Mouse (Mus musculus) liver, embryonic 12.5 days (tissue): ENCODE results near the gene Rbl1. TPM values are rescaled to one million over a fixed set of nuclear protein-coding genes. Genes with fewer than 3 reads are reported as not detected.
A peak's percentile ranks its signal among the peaks of the same experiment; 100 is the strongest.
"Not testable (repeated sequence)": the region's sequence is repeated elsewhere in the genome, so short reads cannot be mapped to it uniquely, and the experiment has no call there.

Experiments used
- ATAC-seq: fragments of 200-750 bp; cut with Nextera tagmentation; 2 replicates; pipeline ENCODE4 v1.8.0; 2017; ENCODE audit warnings: moderate number of reproducible peaks, mild to moderate bottlenecking, moderate library complexity
- H3K27ac ChIP-seq: fragments of 300-500 bp; sonication (generic); 2 replicates; pipeline ENCODE4 v1.5.1; 2016; ENCODE audit warnings: mild to moderate bottlenecking
- H3K27me3 ChIP-seq: fragments of 300-500 bp; sonication (generic); replicated peaks from 2 replicates; pipeline ENCODE4 v1.6.1; 2016; ENCODE audit warnings: mild to moderate bottlenecking, moderate library complexity
- H3K36me3 ChIP-seq: fragments of 300-500 bp; sonication (generic); 2 replicates; pipeline ENCODE4 v1.6.1; 2016; ENCODE audit warnings: mild to moderate bottlenecking, moderate library complexity
- H3K4me1 ChIP-seq: fragments of 300-500 bp; sonication (generic); 2 replicates; pipeline ENCODE4 v1.6.1; 2016
- H3K4me2 ChIP-seq: fragments of 300-500 bp; sonication (generic); 2 replicates; pipeline ENCODE4 v1.6.1; 2016; ENCODE audit warnings: mild to moderate bottlenecking, moderate library complexity
- H3K4me3 ChIP-seq: fragments of 300-500 bp; sonication (generic); 2 replicates; pipeline ENCODE4 v1.5.1; 2016; ENCODE audit warnings: mild to moderate bottlenecking, moderate library complexity
- H3K9ac ChIP-seq: fragments of 300-500 bp; sonication (generic); 2 replicates; pipeline ENCODE4 v1.6.1; 2016; ENCODE audit warnings: mild to moderate bottlenecking, moderate library complexity
- H3K9me3 ChIP-seq: fragments of 300-500 bp; sonication (generic); replicated peaks from 2 replicates; pipeline ENCODE4 v1.6.1; 2016; ENCODE audit warnings: mild to moderate bottlenecking, moderate library complexity
- WGBS: fragments of 180-500 bp; shearing (Covaris S2); methylation state at CpG from one replicate; pipeline ENCODE4 v1.1.7; 2016; ENCODE audit not compliant: insufficient replicate concordance; 5-methylcytosine and 5-hydroxymethylcytosine counted together
- polyA plus RNA-seq: library from polyadenylated mRNA; unstranded; fragments of >200 nt; fragmentation: Nextera tagmentation; extraction: Ambion mirVana; gene quantifications from 2 replicates; pipeline ENCODE4 v1.2.1, GENCODE M21; 2016

Gene Rbl1
- polyA plus RNA-seq: 27.9 and 31.0 TPM in 2 replicates

- no peaks in the 10 kb centered on the region for H3K27me3 ChIP-seq
- WGBS: 1% methylated on average over 72 of the region's 73 CpGs
- peak within 1 kb of the TSS; percentile 95 for H3K9ac ChIP-seq
- no peaks in the 10 kb centered on the region for H3K9me3 ChIP-seq
- H3K36me3 ChIP-seq: peaks cover 23% of the 10 kb centered on the region
- H3K27ac ChIP-seq: peak within 1 kb of the TSS; percentile 92
- peak within 1 kb of the TSS; percentile 92 for H3K4me3 ChIP-seq
- peaks cover 27% of the 10 kb centered on the region for H3K4me1 ChIP-seq
- peak; percentile 82 for ATAC-seq
- H3K4me2 ChIP-seq: peak within 1 kb of the TSS; percentile 82
Measured at GRCm38 (mm10) chr2:157204366-157205218, at the start of gene Rbl1. Gene Rbl1, minus strand, starts transcription at chr2:157204534.

- no peak overlapping the region for H3K9ac ChIP-seq
- no peaks in the 10 kb centered on the region for H3K9me3 ChIP-seq
- no peak overlapping the region for H3K4me2 ChIP-seq
- no peak overlapping the region for H3K4me3 ChIP-seq
- H3K36me3 ChIP-seq: no peaks in the 10 kb centered on the region
- H3K4me1 ChIP-seq: no peaks in the 10 kb centered on the region
- no peak overlapping the region for H3K27ac ChIP-seq
- peaks cover 6% of the 10 kb centered on the region; the same call in 1 of the 2 replicates for H3K27me3 ChIP-seq
- no peak for ATAC-seq
Measured at GRCm38 (mm10) chr2:157248111-157248510, 43.8 kb upstream of the Rbl1 start.

- no peaks in the 10 kb centered on the region for H3K9me3 ChIP-seq
- no peaks in the 10 kb centered on the region for H3K4me1 ChIP-seq
- 64% methylated on average over 2 of the region's 2 CpGs for WGBS
- no peak for ATAC-seq
- no peak overlapping the region for H3K4me3 ChIP-seq
- H3K27ac ChIP-seq: no peak overlapping the region
- no peak overlapping the region for H3K9ac ChIP-seq
- H3K36me3 ChIP-seq: no peaks in the 10 kb centered on the region
- H3K27me3 ChIP-seq: peaks cover 6% of the 10 kb centered on the region; the same call in 1 of the 2 replicates
- no peak overlapping the region for H3K4me2 ChIP-seq
Measured at GRCm38 (mm10) chr2:157245603-157246002, 41.3 kb upstream of the Rbl1 start.

DNA sequence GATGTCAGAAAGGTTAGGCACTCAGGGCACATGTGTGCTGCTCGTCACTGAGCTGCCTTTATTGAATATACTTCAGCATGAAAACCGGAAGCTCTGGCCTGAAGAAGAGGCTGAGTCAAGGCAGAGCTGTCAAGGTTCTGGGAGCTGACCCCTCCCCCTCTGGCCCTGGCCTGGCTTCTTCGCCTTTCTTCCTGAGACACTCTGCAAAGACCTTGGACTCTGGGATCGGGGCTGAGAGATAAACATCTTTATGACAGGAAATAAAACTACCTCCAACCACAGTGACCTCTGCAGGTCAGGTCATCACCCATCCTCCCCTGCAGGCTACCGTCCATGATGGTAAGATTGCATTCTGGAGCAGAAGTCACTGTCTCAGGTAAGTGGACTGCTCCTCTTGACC, 40.7 kb upstream of the Rbl1 start:
- H3K9me3 ChIP-seq: no peaks in the 10 kb centered on the region
- no peak overlapping the region for H3K27ac ChIP-seq
- H3K27me3 ChIP-seq: peaks cover 6% of the 10 kb centered on the region; the same call in 1 of the 2 replicates
- WGBS: 20% methylated on average over 5 of the region's 5 CpGs
- no peak overlapping the region for H3K9ac ChIP-seq
- H3K36me3 ChIP-seq: no peaks in the 10 kb centered on the region
- no peak for ATAC-seq
- no peaks in the 10 kb centered on the region for H3K4me1 ChIP-seq
- no peak overlapping the region for H3K4me2 ChIP-seq
- no peak overlapping the region for H3K4me3 ChIP-seq

GRCm38 (mm10) chr2:157235946-157236345, 31.6 kb upstream of the Rbl1 start:
- H3K4me3 ChIP-seq: no peak overlapping the region
- peaks cover 7% of the 10 kb centered on the region; the same call in 1 of the 2 replicates for H3K27me3 ChIP-seq
- no peak overlapping the region for H3K4me2 ChIP-seq
- no peaks in the 10 kb centered on the region for H3K4me1 ChIP-seq
- ATAC-seq: no peak
- no peaks in the 10 kb centered on the region for H3K9me3 ChIP-seq
- no peaks in the 10 kb centered on the region for H3K36me3 ChIP-seq
- H3K27ac ChIP-seq: no peak overlapping the region
- 80% methylated on average over 8 of the region's 8 CpGs for WGBS
- no peak overlapping the region for H3K9ac ChIP-seq

DNA sequence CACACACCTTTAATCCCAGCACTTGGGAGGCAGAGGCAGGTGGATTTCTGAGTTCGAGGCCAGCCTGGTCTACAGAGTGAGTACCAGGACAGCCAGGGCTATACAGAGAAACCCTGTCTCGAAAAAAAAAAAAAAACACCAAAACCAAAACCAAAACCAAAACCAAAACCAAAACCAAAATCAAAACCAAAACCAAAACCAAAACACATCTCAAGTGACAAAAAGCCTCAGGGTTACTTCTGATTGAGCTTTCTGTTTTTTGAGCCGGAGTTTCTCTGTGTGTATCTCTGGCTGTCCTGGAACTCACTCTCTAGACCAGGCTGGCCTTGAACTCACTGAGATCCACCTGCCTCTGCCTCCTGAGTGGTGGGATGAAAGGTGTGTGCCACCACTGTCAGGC, 17.6 kb upstream of the Rbl1 start:
- ATAC-seq: not testable (repeated sequence)
- 70% methylated on average over 3 of the region's 3 CpGs for WGBS

DNA sequence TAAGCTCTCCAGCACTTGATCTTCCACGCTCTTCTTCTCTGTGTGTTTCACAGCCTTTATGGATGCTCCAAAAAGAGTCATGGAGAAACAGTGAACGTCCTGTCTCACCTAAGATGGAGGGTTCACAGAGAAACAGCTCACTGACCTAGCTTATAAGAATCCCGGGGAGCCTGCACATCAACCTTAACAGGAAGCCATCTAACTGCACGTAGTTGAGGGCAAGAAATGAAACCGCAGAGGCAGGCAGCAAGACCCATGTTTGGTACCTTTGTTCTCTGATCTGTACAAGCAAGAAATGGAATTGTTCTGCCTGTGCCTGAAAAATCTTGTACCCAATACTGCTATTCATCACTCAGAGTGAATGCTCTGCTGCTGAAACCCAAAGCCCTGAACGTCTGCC, 15.8 kb upstream of the Rbl1 start:
- H3K9me3 ChIP-seq: no peaks in the 10 kb centered on the region
- no peaks in the 10 kb centered on the region for H3K36me3 ChIP-seq
- H3K4me3 ChIP-seq: no peak overlapping the region
- H3K27ac ChIP-seq: no peak overlapping the region
- H3K27me3 ChIP-seq: peaks cover 9% of the 10 kb centered on the region; the same call in 1 of the 2 replicates
- ATAC-seq: no peak
- no peaks in the 10 kb centered on the region for H3K4me1 ChIP-seq
- 68% methylated on average over 6 of the region's 6 CpGs for WGBS
- no peak overlapping the region for H3K4me2 ChIP-seq
- no peak overlapping the region for H3K9ac ChIP-seq

More for the DNA sequence above, 17.6 kb upstream of the Rbl1 start:
- H3K27me3 ChIP-seq, H3K9me3 ChIP-seq, H3K4me1 ChIP-seq, H3K27ac ChIP-seq, H3K4me2 ChIP-seq, H3K36me3 ChIP-seq, H3K9ac ChIP-seq, H3K4me3 ChIP-seq: not testable (repeated sequence)

DNA sequence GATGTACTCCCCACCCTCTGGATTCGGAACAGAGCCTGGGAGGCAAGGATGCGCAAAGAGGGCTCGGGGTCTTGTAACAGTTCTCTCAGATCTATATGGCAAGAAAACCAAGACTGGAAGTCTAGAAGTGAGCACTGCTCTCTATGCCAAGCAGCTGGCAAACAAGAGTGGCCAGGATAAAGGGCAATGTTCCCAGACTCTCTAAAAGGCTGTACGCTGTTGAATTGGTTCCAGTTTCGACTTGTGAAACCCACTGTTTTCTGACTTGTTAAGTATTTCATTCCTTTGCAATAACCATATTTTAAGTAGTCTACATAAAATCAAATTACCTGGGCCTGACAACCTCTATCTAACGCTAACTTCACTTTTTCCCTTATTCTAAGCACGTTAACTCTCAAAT, 7.4 kb upstream of the Rbl1 start:
- H3K36me3 ChIP-seq: no peaks in the 10 kb centered on the region
- H3K9me3 ChIP-seq: no peaks in the 10 kb centered on the region
- no peak overlapping the region for H3K4me2 ChIP-seq
- H3K27me3 ChIP-seq: no peaks in the 10 kb centered on the region
- no peak for ATAC-seq
- no peak overlapping the region for H3K27ac ChIP-seq
- H3K4me1 ChIP-seq: no peaks in the 10 kb centered on the region
- H3K9ac ChIP-seq: no peak overlapping the region
- H3K4me3 ChIP-seq: no peak overlapping the region
- WGBS: 82% methylated on average over 7 of the region's 7 CpGs

DNA sequence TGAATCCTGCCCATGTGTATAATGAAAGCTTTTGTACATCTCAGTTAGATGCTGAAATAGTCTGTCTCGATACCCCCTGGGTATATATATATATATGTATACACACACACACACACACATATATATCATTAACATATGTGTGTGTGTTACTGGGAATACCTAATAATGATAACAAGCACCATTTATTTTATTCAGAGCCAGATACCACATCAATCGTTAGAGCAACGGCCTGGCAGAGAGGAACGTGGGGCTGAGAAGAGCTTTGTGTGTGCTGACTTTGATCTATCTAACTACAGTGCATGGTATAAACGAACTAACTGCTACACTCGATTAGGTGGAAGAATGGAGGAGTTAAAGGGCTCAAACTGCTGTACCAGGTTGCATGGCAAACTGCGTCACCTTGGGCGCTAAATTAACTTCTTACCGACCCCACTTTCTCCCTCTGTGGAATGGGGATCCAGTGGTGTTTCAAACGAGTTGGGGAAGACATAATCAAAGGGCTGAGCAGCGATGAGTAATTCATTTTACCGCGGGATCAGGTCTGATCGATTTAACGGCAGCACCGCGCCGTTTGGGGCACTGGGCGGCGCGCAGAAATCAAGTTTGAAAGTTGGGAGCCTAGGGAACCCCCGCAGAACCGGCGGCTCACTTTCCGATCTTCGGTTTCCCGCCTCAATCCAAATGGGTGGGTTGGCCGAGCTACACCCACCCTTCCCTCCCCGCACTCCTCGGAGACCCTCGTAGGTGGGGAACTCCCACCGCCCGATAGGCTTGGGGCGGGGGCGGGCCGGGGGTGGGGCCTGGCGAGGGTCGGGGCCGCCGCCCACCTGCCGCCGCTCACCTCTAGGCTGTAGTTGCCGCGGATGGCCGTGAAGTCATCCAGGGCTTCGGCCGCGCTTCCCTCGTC, 622 bp downstream of the Rbl1 start:
- H3K27ac ChIP-seq: peak overlapping the region; percentile 92
- 2% methylated on average over 44 of the region's 49 CpGs for WGBS
- peak overlapping the region; percentile 82 for H3K4me2 ChIP-seq
- peak overlapping the region; percentile 95 for H3K9ac ChIP-seq
- no peaks in the 10 kb centered on the region for H3K9me3 ChIP-seq
- H3K4me3 ChIP-seq: peak overlapping the region; percentile 92
- no peaks in the 10 kb centered on the region for H3K27me3 ChIP-seq
- peak; percentile 78 for ATAC-seq
- peaks cover 27% of the 10 kb centered on the region for H3K4me1 ChIP-seq
- H3K36me3 ChIP-seq: peaks cover 32% of the 10 kb centered on the region

DNA sequence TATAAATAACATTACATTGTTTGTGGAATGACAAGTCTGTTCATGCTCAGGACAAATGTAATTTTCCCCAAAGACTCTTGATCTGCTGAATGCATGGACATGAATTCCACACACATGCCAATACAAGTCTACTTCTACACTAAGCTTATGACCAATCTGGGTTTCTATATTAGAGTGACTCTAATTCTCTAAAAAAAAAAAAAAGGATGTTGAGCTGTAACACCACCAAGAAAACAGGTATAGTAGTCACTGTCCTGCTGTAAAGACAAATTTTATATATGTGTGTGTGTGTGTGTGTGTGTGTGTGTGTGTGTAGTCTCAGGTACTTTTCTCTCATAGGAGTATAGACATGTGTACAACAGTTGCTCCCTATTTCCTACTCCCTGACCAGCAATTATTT, 1.3 kb downstream of the Rbl1 start:
- no peaks in the 10 kb centered on the region for H3K27me3 ChIP-seq
- ATAC-seq: no peak
- peaks cover 36% of the 10 kb centered on the region for H3K36me3 ChIP-seq
- H3K4me2 ChIP-seq: peak overlapping the region; percentile 82
- peak overlapping the region; percentile 95 for H3K9ac ChIP-seq
- H3K9me3 ChIP-seq: no peaks in the 10 kb centered on the region
- H3K4me3 ChIP-seq: peak overlapping the region; percentile 92
- peaks cover 27% of the 10 kb centered on the region for H3K4me1 ChIP-seq
- H3K27ac ChIP-seq: no peak overlapping the region

DNA sequence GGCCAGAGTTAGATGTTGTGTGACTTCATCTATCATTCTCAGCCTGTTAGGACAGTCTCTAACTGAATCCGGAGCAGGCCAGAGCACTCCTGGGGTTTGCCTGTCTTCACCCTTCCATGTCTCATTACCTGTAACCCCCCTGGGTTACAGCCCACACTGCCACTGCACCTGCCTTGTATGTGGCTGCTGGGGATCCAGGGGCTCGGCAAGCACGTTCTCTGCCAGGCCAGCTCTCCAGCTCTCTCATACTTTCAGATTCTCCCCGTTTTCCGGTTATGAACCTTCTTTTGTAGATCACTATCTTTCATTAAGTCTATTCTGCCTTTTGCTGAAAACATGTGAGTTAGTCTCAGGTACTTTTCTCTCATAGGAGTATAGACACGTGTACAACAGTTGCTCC, 2.0 kb downstream of the Rbl1 start:
- H3K9me3 ChIP-seq: no peaks in the 10 kb centered on the region
- peaks cover 27% of the 10 kb centered on the region for H3K4me1 ChIP-seq
- WGBS: 73% methylated on average over 6 of the region's 6 CpGs
- peaks cover 43% of the 10 kb centered on the region for H3K36me3 ChIP-seq
- H3K4me2 ChIP-seq: peak overlapping the region; percentile 82
- H3K27me3 ChIP-seq: no peaks in the 10 kb centered on the region
- no peak for ATAC-seq
- no peak overlapping the region for H3K27ac ChIP-seq
- peak overlapping the region; percentile 95; the same call in 1 of the 2 replicates for H3K9ac ChIP-seq
- peak overlapping the region; percentile 92 for H3K4me3 ChIP-seq
